Mouse (Mus musculus) urinary bladder, adult 2 months (tissue): ENCODE data around the gene Imp3. TPM values are rescaled to one million over a fixed set of nuclear protein-coding genes. Genes with fewer than 3 reads are reported as not detected.
A peak's percentile ranks its signal among the peaks of the same experiment; 100 is the strongest.
"Not testable (repeated sequence)": the region's sequence is repeated elsewhere in the genome, so short reads cannot be mapped to it uniquely, and the experiment has no call there.

ENCODE experiments used
- DNase-seq: peaks from one replicate; pipeline ENCODE4 v3.0.0; 2022; ENCODE audit warnings: low spot score
- polyA plus RNA-seq: library from polyadenylated mRNA; depleted of rRNA; stranded (reverse); fragments of >200 nt; gene quantifications from 2 replicates; pipeline ENCODE4 v1.2.3, GENCODE M21; 2012

Imp3 gene
- polyA plus RNA-seq, 1 experiment: 136 TPM

- no peak for DNase-seq
Measured at GRCm38 (mm10) chr9:56922746-56923145, 14.5 kb upstream of the Imp3 start.

GRCm38 (mm10) chr9:56923841-56924650 lies 13.2 kb upstream of the Imp3 start:
- DNase-seq: peak; percentile 41

DNA sequence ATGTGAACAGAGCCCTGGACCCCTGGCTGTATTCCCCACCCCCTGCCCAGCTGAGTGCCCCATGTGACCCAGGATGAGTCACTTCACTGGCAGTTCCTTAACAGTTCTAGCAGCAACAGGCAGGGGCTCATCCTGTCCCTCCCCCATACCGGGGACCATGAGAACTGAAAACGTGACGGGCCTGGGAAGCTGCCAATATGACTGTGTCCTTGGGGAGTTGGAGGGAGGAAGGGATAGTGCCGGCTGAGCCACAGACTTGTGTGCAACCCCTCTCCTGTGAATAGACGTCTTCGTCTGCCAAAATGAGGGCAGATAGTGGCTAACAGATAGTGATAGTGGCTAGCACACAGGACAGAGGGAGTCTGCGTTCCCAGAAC lies 12.6 kb upstream of the Imp3 start:
- DNase-seq: peak; percentile 72

- no peak for DNase-seq
Measured at GRCm38 (mm10) chr9:56925291-56926024, 11.8 kb upstream of the Imp3 start.

GRCm38 (mm10) chr9:56926025-56926360 lies 11.3 kb upstream of the Imp3 start:
- DNase-seq: no peak

GRCm38 (mm10) chr9:56926387-56926786 lies 10.9 kb upstream of the Imp3 start:
- DNase-seq: no peak

GRCm38 (mm10) chr9:56927191-56928012 lies 9.9 kb upstream of the Imp3 start:
- DNase-seq: no peak

- peak; percentile 94 for DNase-seq
Measured at GRCm38 (mm10) chr9:56928041-56928811, 9.0 kb upstream of the Imp3 start, which contains the start of gene Snx33. Snx33 (minus strand) TSS chr9:56928371.

- DNase-seq: no peak
Measured at GRCm38 (mm10) chr9:56929496-56929895, 7.8 kb upstream of the Imp3 start.

DNA sequence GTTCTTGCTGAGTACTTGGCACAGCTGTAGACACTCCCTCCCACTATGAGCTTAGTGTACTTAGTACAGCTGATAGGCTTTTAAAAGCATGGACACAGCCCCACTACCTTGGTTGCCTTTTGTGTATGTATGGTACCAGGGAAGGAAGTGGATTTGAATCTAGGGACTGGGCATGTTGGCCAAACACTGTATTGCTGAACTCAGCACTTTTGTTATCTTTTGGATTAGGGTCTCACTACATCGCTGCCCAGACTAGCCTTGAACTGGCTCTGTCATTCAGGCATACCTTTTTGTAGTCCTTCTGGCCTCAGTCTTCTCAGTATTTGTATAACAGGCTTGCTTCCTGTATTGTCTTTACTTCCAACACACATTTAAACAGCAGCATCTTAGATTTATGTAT lies 6.7 kb upstream of the Imp3 start:
- DNase-seq: no peak

DNA sequence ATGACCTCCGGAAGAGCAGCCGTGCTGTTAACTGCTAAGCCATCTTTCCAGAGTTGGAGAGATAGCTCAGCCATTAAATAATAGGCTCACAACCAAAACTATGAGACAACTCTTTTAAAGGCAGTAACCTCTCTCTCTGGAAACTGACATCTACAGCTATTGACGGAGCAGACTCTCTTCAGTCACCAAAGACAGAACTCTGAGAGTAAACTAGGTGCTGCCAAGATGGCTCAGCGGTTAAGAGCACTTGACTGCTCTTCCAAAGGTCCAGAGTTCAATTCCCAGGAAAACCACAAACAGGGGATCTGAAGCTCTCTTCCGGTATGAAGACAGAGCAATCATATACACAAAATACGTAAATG lies 433 bp upstream of the Imp3 start:
- no peak for DNase-seq

- no peak for DNase-seq
Measured at GRCm38 (mm10) chr9:56938374-56938773, 1.1 kb downstream of the Imp3 start.

- not testable (repeated sequence) for DNase-seq
Measured at GRCm38 (mm10) chr9:56947481-56947880, 10.2 kb downstream of the Imp3 start.

DNA sequence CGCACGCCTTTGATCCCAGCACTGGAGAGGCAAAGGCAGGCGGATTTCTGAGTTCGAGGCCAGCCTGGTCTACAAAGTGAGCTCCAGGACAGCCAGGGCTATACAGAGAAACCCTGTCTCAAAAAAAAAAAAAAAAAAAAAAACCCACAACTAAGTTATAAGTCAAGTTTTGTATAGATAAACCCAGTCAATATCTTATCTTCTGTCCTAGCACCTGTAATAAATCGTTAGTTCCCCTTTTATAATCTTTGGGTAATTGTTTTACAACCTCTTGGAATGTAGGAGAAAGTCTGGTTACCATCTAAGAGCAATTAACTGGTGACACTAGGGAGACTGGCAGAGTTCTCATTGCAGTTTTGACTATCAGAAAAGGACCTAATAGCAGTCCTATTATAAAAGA lies 11.4 kb downstream of the Imp3 start:
- DNase-seq: not testable (repeated sequence)

DNA sequence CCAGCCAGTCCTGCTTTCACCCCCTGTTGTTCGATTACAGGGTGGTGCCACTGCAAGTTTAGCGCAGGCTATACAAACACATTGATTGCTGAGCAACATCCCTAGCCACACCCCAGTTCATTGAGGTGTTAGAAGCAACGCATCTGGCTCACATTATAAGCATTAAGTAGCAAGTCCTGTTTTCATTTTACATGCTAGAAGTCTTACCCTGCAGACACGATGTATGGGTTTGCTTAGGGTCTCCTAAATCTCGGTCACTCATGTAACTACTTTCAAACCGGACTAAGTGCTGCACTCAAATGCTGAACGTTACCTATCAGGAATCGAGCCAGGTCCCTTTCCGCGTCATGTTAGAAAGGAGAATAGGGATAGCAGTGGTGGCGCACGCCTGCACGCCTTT lies 12.5 kb downstream of the Imp3 start:
- no peak for DNase-seq

- DNase-seq: peak; percentile 84
Measured at GRCm38 (mm10) chr9:56950414-56951400, 13.4 kb downstream of the Imp3 start, which contains the start of gene Snupn. Snupn (plus strand) TSS chr9:56950878.

DNA sequence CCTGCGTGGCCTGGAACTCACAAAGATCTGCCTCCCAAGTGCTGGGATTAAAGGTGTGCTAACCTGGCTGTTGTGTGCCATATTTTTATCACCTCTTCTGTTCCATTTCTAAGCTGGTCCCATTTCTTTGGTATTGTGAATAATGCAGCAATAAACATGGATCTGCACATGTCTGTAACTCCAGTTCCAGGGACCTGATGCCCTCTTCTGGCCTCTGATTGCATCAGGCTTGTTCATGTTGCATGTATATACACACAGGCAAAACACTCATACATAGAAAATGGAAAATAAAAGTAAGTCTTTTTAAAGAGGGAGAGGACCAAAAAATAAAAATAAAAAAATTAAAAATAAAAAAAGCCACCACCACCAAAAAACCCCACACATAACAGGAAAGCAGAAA lies 16.3 kb downstream of the Imp3 start:
- DNase-seq: no peak

DNA sequence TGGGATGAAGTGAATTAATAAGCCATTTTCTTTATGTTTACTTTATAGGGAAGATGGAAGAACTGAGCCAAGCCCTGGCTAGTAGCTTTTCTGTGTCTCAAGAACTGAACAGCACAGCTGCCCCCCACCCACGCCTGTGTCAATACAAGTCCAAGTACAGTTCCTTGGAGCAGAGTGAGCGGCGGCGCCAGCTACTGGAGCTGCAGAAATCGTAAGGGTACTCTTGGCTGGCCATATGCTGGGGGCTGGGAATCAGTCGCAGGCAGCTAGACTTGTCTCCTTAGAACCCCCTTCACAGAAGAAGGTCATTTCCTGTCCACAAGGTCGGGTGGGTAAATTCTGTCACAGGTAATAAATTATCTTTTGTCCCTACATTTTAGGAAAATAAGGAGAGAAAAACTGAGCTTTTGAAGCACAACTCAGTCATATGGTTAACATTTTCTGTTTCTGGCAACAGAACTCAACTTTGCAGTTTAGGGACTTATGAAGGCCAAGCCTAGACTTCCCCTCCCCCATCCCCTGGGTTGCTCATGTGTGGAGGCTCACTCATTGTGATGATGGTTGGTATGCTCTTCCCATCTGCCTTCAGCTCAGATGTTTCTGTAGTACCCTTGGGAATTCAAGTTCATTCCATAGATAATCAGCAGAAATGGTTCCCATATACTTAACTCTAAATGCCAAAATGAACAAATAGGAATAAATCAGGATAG lies 19.8 kb downstream of the Imp3 start:
- no peak for DNase-seq

GRCm38 (mm10) chr9:56958689-56959088 lies 21.4 kb downstream of the Imp3 start:
- no peak for DNase-seq

DNA sequence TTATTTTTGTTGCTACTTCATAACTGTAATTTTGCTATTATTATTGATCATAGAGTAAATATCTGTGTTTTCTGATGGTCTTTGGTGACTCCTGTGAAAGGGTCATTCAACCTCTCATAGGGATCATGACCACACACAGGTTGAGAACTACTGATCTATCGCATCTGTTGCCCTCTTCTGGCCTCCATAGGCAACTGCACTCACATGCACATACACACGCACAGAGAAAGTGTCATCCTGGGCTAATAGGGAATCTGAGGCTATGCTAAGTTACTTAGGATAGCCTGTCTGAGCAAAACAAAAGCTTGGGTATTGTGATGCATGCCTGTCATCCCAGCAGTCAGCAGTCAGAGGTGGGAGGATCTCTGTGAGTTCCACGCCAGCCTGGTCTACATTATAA lies 24.3 kb downstream of the Imp3 start:
- no peak for DNase-seq
